ENCODE assay signal across 23 mouse cellular contexts in the genomic region with DNA sequence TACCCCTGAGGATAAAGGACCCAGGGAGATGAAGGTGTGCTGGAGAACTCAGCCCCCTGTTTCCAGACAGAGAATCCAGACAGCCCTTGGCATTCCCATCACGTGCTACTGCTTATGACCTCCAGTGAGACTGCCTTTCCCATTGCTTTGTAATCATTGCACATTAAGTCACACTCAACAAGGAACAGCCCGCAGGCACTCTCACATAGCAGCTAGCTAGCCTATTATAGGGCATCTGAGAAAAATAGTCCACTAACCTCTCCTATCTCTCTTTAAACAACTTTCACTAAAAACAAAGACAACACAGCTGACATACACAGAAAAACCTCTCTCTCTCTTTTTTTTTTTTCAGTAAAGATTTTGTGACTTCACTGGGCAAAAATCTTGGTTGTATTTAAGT. TPM values are rescaled to one million over a fixed set of nuclear protein-coding genes. Genes with fewer than 3 reads are reported as not detected.
DNase-seq lines count a peak whose midpoint lies in the region; ATAC-seq and TF ChIP-seq lines count a peak whose summit lies in the region.
"Had no signal": no experiment of that assay in that cellular context is flagged by ENCODE, and none has a peak within 500 bp of the region (broad histone marks: within the 10 kb centered on the region; RNA-seq: fewer than 3 reads in every experiment).

No protein-coding gene starts in this region.

- H3K36me3 ChIP-seq in hindbrain, embryonic 12.5 days = no peaks in the 10 kb centered on the region
- no peaks in the 10 kb centered on the region for H3K36me3 ChIP-seq in hindbrain, embryonic 10.5 days
- H3K36me3 ChIP-seq in midbrain, postnatal 0 days (ENCODE audit: insufficient read depth, low read length) = no peaks in the 10 kb centered on the region
- no peaks in the 10 kb centered on the region for H3K36me3 ChIP-seq in midbrain, embryonic 10.5 days
- H3K36me3 ChIP-seq: G1E; heart, embryonic 13.5 days; limb, embryonic 13.5 days; lung, embryonic 15.5 days; midbrain, embryonic 12.5 days had no signal

- TF ChIP-seq CTCF in midbrain, postnatal 0 days (IDR thresholded peaks at IDR 0.05) = no peak

- no peaks in the 10 kb centered on the region for H3K4me1 ChIP-seq in hindbrain, embryonic 12.5 days
- H3K4me1 ChIP-seq in hindbrain, embryonic 10.5 days (replicated peaks) = peaks cover 9% of the 10 kb centered on the region; the same call in 1 of the 2 replicates
- no peaks in the 10 kb centered on the region for H3K4me1 ChIP-seq in midbrain, postnatal 0 days (ENCODE audit: insufficient read depth, low read length)
- peaks cover 14% of the 10 kb centered on the region for H3K4me1 ChIP-seq in midbrain, embryonic 10.5 days
- H3K4me1 ChIP-seq: forebrain, embryonic 13.5 days; lung, embryonic 15.5 days; midbrain, embryonic 12.5 days had no signal

- no peaks in the 10 kb centered on the region for H3K9me3 ChIP-seq in hindbrain, embryonic 12.5 days (replicated peaks)
- H3K9me3 ChIP-seq in hindbrain, embryonic 10.5 days = no peaks in the 10 kb centered on the region
- no peaks in the 10 kb centered on the region for H3K9me3 ChIP-seq in midbrain, postnatal 0 days (ENCODE audit: low read length)
- H3K9me3 ChIP-seq in midbrain, embryonic 10.5 days (replicated peaks) = no peaks in the 10 kb centered on the region
- H3K9me3 ChIP-seq: forebrain, embryonic 13.5 days; G1E; heart, embryonic 13.5 days; limb, embryonic 13.5 days; lung, embryonic 15.5 days; midbrain, embryonic 12.5 days had no signal

- H3K27ac ChIP-seq in hindbrain, embryonic 12.5 days = no peak overlapping the region
- H3K27ac ChIP-seq in hindbrain, embryonic 10.5 days = no peak overlapping the region
- H3K27ac ChIP-seq in midbrain, postnatal 0 days (ENCODE audit: low read depth, low read length) = no peak overlapping the region
- H3K27ac ChIP-seq in midbrain, embryonic 10.5 days (replicated peaks) = no peak overlapping the region
- H3K27ac ChIP-seq: forebrain, embryonic 13.5 days; heart, embryonic 13.5 days; limb, embryonic 13.5 days; lung, embryonic 15.5 days; midbrain, embryonic 12.5 days had no signal

- no peak overlapping the region for H3K9ac ChIP-seq in hindbrain, embryonic 12.5 days
- no peak overlapping the region for H3K9ac ChIP-seq in midbrain, postnatal 0 days (replicated peaks; ENCODE audit: low read length, poor library complexity, severe bottlenecking)
- H3K9ac ChIP-seq: forebrain, embryonic 13.5 days; heart, embryonic 13.5 days; limb, embryonic 13.5 days; lung, embryonic 15.5 days; midbrain, embryonic 12.5 days had no signal

- 72% methylated on average over 2 of the region's 2 CpGs for whole genome bisulfite sequencing in hindbrain, embryonic 12.5 days
- 85% methylated on average over 2 of the region's 2 CpGs for WGBS in hindbrain, embryonic 10.5 days
- 78% methylated on average over 2 of the region's 2 CpGs for WGBS in midbrain, postnatal 0 days
- WGBS in midbrain, embryonic 10.5 days = 94% methylated on average over 2 of the region's 2 CpGs

- ATAC-seq in hindbrain, embryonic 12.5 days (ENCODE audit: low FRiP score) = peak; percentile 22; the same call in 1 of the 2 replicates
- no peak for ATAC-seq in midbrain, postnatal 0 days (ENCODE audit: low FRiP score)
- ATAC-seq: forebrain, embryonic 13.5 days; intestine, embryonic 16.5 days had no signal

- no peak for DNase-seq in hindbrain, embryonic 10.5 days (ENCODE audit: low spot score)
- DNase-seq in kidney, adult 9 months = peak; percentile 26
- DNase-seq in kidney, adult 18-20 months = no peak
- DNase-seq in midbrain, postnatal 0 days (ENCODE audit: low spot score) = peak; percentile 15
- DNase-seq in midbrain, embryonic 10.5 days (ENCODE audit: low spot score) = no peak
- no peak for DNase-seq in embryo, embryonic 10 days (ENCODE audit: low spot score)
- DNase-seq: adrenal gland, adult 8-10 months; cerebellum, adult 8-10 months; cerebellum, postnatal 25 days; gastrocnemius, postnatal 10 days; kidney, postnatal 14 days; right cerebral cortex, postnatal 25 days; thymus, adult 18-20 months; thymus, postnatal 25 days had no signal

- no peak overlapping the region for H3K4me3 ChIP-seq in hindbrain, embryonic 12.5 days
- no peak overlapping the region for H3K4me3 ChIP-seq in hindbrain, embryonic 10.5 days
- H3K4me3 ChIP-seq in midbrain, postnatal 0 days (ENCODE audit: low read depth, low read length) = no peak overlapping the region
- no peak overlapping the region for H3K4me3 ChIP-seq in midbrain, embryonic 10.5 days
- H3K4me3 ChIP-seq: forebrain, embryonic 13.5 days; heart, embryonic 13.5 days; limb, embryonic 13.5 days; lung, embryonic 15.5 days; midbrain, embryonic 12.5 days had no signal

- no peaks in the 10 kb centered on the region for H3K27me3 ChIP-seq in hindbrain, embryonic 12.5 days
- no peaks in the 10 kb centered on the region for H3K27me3 ChIP-seq in hindbrain, embryonic 10.5 days (ENCODE audit: insufficient read depth, poor library complexity, severe bottlenecking)
- no peaks in the 10 kb centered on the region for H3K27me3 ChIP-seq in midbrain, postnatal 0 days (ENCODE audit: insufficient read depth, low read length)
- H3K27me3 ChIP-seq in midbrain, embryonic 10.5 days (ENCODE audit: low read depth, poor library complexity, severe bottlenecking) = no peaks in the 10 kb centered on the region
- H3K27me3 ChIP-seq: forebrain, embryonic 13.5 days; heart, embryonic 13.5 days; limb, embryonic 13.5 days; lung, embryonic 15.5 days; midbrain, embryonic 12.5 days had no signal

- H3K4me2 ChIP-seq in hindbrain, embryonic 12.5 days (replicated peaks) = no peak overlapping the region
- H3K4me2 ChIP-seq in midbrain, postnatal 0 days (ENCODE audit: low read depth, low read length, poor library complexity, severe bottlenecking) = no peak overlapping the region
- H3K4me2 ChIP-seq: forebrain, embryonic 13.5 days; heart, embryonic 13.5 days; limb, embryonic 13.5 days; liver, embryonic 11.5 days; lung, embryonic 15.5 days; midbrain, embryonic 12.5 days had no signal

RNA-seq across cellular contexts. Expression of a gene that starts 20.1 kb away (rescaled TPM):
- 18.4 and 20.6 TPM in 2 replicates for polyA plus RNA-seq in hindbrain, embryonic 12.5 days (2016; fragmentation: Nextera tagmentation; extraction: Ambion mirVana)
- 12.2 and 13.5 TPM in 2 replicates for polyA plus RNA-seq in hindbrain, embryonic 10.5 days (2016; fragmentation: Nextera tagmentation; extraction: Ambion mirVana)
- total RNA-seq in midbrain, postnatal 0 days (2014; rRNA removed) = 103 and 105 TPM in 2 replicates
- 16.0 and 19.0 TPM in 2 replicates for polyA plus RNA-seq in midbrain, postnatal 0 days (2015; fragmentation: Nextera tagmentation; extraction: Ambion mirVana)
- 10.8 and 13.9 TPM in 2 replicates for polyA plus RNA-seq in midbrain, embryonic 10.5 days (2016; fragmentation: Nextera tagmentation; extraction: Ambion mirVana)

Comparison
In these comparisons a context has a peak if more than half of its experiments do, and no peak if none do; other contexts are left out.
1. DNase-seq: peak in kidney, adult 9 months (single experiment) and midbrain, postnatal 0 days (single experiment); none in hindbrain, embryonic 10.5 days (single experiment), kidney, adult 18-20 months (single experiment), midbrain, embryonic 10.5 days (single experiment) and embryo, embryonic 10 days (single experiment).